Mouse (Mus musculus): ENCODE measurements at regions not wholly inside any gene's neighbourhood (a gene's known extent, or its start where the extent isn't known, plus 50 kb on each side); places are given as distances from the start of the nearest gene placed in this dataset.
"Not testable (repeated sequence)": the region's sequence is repeated elsewhere in the genome, so short reads cannot be mapped to it uniquely, and the experiment has no call there.

DNA sequence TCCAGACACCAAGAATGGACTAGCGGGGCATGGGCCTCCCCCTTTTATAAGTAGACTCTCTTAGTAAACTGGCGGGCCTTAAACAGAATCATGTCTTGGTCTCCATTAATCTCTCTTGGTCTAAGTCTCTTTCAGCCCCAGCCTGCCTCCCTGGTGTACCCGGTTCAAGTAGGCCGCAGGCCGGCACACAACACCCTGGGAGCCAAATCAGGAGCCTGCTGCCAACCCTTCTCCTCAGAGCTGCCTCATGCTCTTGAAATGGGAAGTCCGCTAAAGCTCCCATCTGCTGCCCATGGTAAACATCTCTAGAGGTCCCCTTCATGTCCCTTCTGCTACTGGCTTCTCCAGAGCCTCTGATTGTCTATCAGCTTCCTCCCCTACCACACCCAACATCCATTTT is 296.3 kb downstream of the 4933412E24Rik start:
- WGBS (ENCODE audit: missing documents), result 77% methylated on average over 6 of the region's 6 CpGs
- Histone ChIP-seq H3K36me3 (ENCODE audit: inconsistent target) (no peaks in the 10 kb centered on the region), H3K27ac (peak overlapping the region; percentile 86), H3K79me2 (ENCODE audit: inconsistent target) (no peaks in the 10 kb centered on the region), H3K4me3 (ENCODE audit: inconsistent target) (no peak overlapping the region)

GRCm38 (mm10) chr15:59719383-59720128 is 296.9 kb downstream of the 4933412E24Rik start:
- H3K79me2 ChIP-seq (ENCODE audit: inconsistent target); H3K36me3 ChIP-seq (ENCODE audit: inconsistent target); H3K27ac ChIP-seq; H3K4me3 ChIP-seq (ENCODE audit: inconsistent target): not testable (repeated sequence)
- WGBS (ENCODE audit: missing documents), result 53% methylated on average over 4 of the region's 6 CpGs

- WGBS (ENCODE audit: missing documents), result 18% methylated on average over 6 of the region's 6 CpGs
- H3K4me3 ChIP-seq (ENCODE audit: inconsistent target), result no peak overlapping the region
- H3K27ac ChIP-seq, result peak overlapping the region; percentile 38
- no peaks in the 10 kb centered on the region for H3K36me3 ChIP-seq (ENCODE audit: inconsistent target)
- H3K79me2 ChIP-seq (ENCODE audit: inconsistent target), result no peaks in the 10 kb centered on the region
Observed at GRCm38 (mm10) chr15:59716872-59717271, 299.5 kb downstream of the 4933412E24Rik start.

GRCm38 (mm10) chr15:59715951-59716350 is 300.5 kb downstream of the 4933412E24Rik start:
- H3K79me2 ChIP-seq (ENCODE audit: inconsistent target), result no peaks in the 10 kb centered on the region
- WGBS (ENCODE audit: missing documents), result 95% methylated on average over 3 of the region's 3 CpGs

DNA sequence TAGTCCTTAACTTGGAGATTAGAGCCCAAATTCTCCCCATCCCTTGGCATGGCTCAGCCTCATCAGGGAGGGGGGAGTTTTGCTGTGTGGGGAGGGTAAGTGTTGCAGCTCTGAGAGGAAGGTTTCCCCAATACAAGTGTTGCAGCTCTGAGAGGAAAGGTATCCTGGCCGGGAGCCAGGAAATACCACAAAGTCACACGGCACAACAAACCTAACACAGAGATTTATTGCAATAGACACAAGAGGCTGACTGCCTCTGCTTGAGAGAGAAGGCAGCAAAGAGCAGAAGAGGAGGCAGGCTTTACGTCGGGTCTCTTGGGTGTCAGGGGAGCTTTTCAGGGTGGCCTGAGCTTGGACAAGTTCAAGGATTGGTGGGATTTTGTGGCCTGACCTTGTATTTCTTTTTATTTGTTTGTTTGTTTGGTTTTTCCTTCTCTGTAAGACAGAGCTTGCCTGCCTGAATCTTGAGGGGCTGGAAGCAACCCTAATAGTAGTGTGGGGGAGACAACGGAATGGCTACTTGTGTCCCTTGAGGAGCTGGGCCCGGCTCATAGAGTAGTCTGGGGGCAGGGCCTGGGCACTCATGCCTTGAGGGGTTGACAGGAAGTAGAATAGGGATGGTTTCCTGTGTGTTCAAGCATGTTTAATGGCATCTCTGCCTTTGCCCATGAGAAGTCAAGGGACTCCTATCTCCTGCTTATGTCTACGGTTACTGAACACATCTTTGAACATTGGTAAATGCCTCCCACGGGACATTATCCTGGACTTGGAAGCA is 302.3 kb downstream of the 4933412E24Rik start:
- no peak overlapping the region for H3K27ac ChIP-seq
- WGBS (ENCODE audit: missing documents), result 58% methylated on average over 8 of the region's 8 CpGs
- H3K4me3 ChIP-seq (ENCODE audit: inconsistent target), result no peak overlapping the region
- H3K36me3 ChIP-seq (ENCODE audit: inconsistent target), result no peaks in the 10 kb centered on the region
- H3K79me2 ChIP-seq (ENCODE audit: inconsistent target), result no peaks in the 10 kb centered on the region

More at GRCm38 (mm10) chr15:59715951-59716350, 300.5 kb downstream of the 4933412E24Rik start:
- H3K36me3 ChIP-seq (ENCODE audit: inconsistent target), result no peaks in the 10 kb centered on the region
- no peak overlapping the region for H3K4me3 ChIP-seq (ENCODE audit: inconsistent target)
- H3K27ac ChIP-seq, result no peak overlapping the region

- Histone ChIP-seq H3K4me3 (ENCODE audit: inconsistent target) (no peak overlapping the region), H3K27ac (no peak overlapping the region)
- WGBS (ENCODE audit: missing documents), result 38% methylated on average over 5 of the region's 5 CpGs
Observed at GRCm38 (mm10) chr15:59712077-59712752, 304.2 kb downstream of the 4933412E24Rik start.

DNA sequence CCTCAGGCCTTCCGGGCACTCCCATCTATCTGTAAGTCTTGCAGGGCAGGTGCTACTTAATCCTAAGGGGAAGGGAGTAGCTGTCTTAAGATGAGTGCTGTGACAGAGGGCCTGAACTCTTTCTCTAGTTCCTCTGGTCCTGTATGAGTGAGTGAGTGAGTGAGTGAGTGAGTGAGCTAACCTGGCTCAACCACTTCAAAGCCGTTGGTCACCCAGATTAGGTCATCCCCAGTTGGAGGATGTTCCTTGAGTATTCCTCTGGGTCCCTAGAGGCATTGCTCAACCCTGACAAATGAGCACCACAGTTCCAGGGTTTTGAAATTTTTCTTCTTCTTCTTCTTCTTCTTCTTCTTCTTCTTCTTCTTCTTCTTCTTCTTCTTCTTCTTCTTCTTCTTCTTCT is 306.5 kb downstream of the 4933412E24Rik start:
- no peak overlapping the region for H3K4me3 ChIP-seq (ENCODE audit: inconsistent target)
- no peaks in the 10 kb centered on the region for H3K79me2 ChIP-seq (ENCODE audit: inconsistent target)
- WGBS (ENCODE audit: missing documents), result 56% methylated on average over 2 of the region's 2 CpGs
- no peak overlapping the region for H3K27ac ChIP-seq
- H3K36me3 ChIP-seq (ENCODE audit: inconsistent target), result no peaks in the 10 kb centered on the region

More at GRCm38 (mm10) chr15:59712077-59712752, 304.2 kb downstream of the 4933412E24Rik start:
- H3K79me2 ChIP-seq (ENCODE audit: inconsistent target), result no peaks in the 10 kb centered on the region
- no peaks in the 10 kb centered on the region for H3K36me3 ChIP-seq (ENCODE audit: inconsistent target)

DNA sequence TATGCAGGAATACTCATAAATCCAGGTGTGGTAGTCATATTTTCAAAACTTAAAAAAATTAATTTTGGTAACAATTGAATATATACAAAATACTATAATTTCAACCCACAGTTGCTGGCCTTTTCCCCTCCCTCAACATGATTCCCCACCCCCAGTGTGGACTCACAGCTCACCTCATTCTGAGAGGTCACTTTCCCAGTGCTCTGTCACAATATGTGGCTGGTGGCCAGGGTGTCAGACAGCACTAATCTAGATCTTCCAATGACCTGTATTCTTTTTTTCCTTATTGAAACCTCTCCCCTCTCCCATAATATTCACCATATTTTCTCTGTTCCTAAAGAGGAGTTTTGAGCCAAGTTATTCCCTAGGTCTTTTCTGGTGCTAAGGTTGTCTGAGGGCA is 308.0 kb downstream of the 4933412E24Rik start:
- H3K27ac ChIP-seq, result no peak overlapping the region
- H3K36me3 ChIP-seq (ENCODE audit: inconsistent target), result no peaks in the 10 kb centered on the region

DNA sequence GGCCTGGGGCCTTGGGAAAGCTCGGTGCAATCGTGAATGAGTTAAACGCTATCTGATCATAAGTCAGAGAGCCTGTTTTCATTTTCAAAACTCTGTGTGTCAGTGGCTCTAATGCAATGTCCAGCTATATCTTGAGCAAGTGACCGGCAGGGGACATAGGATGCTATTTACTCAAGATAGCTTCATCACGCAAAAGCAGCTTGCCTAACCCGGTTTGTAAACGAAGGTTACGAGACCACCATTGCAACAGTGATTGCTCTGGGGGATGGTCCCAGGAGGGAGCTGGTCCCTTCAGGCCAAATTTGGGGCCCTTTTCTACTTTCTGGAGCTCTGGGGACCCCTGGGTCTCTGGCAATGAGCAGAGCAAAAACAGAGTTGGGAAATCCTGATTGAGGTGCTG is 309.3 kb downstream of the 4933412E24Rik start:
- Histone ChIP-seq H3K4me3 (ENCODE audit: inconsistent target) (no peak overlapping the region), H3K36me3 (ENCODE audit: inconsistent target) (no peaks in the 10 kb centered on the region), H3K79me2 (ENCODE audit: inconsistent target) (no peaks in the 10 kb centered on the region), H3K27ac (no peak overlapping the region)
- WGBS (ENCODE audit: missing documents), result 91% methylated on average over 8 of the region's 8 CpGs

More for the DNA sequence above, 308.0 kb downstream of the 4933412E24Rik start:
- Histone ChIP-seq H3K4me3 (ENCODE audit: inconsistent target) (no peak overlapping the region), H3K79me2 (ENCODE audit: inconsistent target) (no peaks in the 10 kb centered on the region)
